Mouse (Mus musculus) layer of hippocampus, adult 8-10 months (tissue): ENCODE measurements at regions not wholly inside any gene's neighbourhood (a gene's known extent, or its start where the extent isn't known, plus 50 kb on each side); places are given as distances from the start of the nearest gene placed in this dataset.

Experiments used
- DNase-seq, 2 experiments: peaks; one replicate each; pipeline ENCODE4 v3.0.0; 2022; ENCODE audit warnings: low spot score in 2 of 2

DNA sequence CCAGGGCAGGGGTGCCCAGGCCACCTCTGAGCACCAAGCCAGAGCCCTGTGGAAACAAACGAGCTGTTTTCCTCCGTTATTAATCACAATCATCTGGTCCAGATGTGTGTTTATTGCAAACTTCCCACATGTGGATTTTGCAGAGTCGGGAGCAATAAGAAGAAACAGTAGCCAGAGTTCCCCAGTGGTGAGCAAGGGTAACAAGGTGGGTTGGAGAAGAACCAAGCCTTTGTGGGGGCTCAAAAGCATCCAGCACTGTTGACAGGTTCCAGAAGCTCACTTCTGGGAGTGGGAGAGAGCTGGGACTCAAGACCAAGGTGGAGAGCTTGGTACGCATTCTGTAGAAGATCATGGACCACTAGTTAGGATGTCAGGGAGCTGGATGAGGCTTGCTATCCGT lies 63.6 kb downstream of the Hif1an start:
- no peak for DNase-seq

- DNase-seq, result no peak
These were observed 67.1 kb downstream of the Hif1an start for GRCm38 (mm10) chr19:44629705-44630104.

DNA sequence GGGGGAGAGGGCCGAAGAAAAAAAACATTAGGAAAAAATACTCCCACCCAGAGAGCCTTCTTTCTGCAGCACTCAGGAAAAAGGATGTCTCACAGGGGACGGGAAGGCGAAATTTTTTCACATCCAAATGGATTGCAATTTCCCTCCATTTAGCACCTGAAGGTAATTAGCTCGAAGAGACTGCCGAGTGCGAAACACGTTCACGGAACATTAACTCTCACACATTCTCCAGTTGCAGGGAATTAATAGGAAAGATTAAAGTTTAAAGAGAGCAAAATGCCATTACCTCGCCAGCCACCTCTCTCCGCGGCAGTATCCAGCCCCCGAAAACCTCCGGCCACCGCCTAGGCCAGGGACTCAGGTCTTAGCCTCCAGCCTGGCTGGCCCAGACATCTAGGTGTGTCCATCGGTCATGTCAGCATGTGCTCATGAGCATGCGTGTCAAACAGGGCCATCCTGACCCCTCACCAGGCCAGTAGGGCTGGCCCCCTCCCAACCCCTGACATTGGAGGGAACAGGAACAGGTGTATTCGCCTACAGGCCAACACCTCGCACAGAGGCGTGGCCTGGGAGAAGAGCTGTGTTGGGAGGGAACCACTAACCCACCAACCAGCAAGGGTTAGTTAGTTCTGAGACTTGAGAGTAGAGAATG lies 68.8 kb downstream of the Hif1an start:
- DNase-seq, result no peak

DNA sequence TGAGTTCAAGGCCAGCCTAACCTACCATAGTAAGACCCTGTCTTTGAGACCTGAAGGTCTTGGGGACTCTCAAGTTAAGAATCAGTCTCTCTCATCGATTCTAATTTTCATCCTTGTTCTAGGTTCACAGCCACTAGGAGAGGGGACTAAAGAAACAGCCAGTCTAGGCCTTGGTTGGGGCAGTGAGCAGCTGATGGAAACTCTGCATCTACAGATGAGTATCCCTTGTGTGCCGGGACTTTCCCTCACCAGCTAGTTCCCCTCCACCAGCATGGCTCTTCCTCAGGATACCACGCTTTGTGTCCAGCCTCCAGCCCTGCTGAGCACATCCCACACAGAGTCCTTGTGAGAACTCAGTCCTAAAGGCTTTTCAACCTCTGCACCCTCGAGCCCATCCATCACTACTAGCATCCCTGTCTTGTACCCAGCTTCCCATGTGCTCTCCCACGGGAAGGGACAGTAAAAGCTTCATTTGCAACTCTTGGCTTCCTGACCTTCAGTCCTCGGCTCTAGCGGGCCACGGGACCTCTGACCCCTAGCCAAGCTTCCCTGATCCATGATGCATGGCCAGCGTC lies 74.6 kb downstream of the Hif1an start:
- DNase-seq, result no peak

DNA sequence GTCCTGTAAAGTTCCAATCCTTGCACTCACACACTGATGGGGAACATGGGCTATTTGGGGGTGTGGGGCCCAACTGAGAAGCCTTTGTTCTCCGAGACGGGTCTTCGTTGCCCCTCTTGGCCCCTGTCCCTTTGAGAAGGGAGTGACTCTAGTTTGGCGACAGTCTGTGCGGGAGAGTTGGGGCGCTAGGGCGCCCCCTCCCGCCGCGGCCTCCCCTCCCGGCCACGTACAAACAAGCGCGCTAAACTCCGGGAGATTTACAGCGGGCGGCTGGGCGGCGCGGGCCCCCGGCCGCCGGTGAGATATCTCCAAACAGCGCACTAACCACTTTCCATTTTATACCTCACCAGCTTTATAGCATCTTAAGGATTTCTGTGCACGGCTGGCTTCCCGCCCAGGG lies 77.4 kb downstream of the Hif1an start:
- DNase-seq, result no peak

DNA sequence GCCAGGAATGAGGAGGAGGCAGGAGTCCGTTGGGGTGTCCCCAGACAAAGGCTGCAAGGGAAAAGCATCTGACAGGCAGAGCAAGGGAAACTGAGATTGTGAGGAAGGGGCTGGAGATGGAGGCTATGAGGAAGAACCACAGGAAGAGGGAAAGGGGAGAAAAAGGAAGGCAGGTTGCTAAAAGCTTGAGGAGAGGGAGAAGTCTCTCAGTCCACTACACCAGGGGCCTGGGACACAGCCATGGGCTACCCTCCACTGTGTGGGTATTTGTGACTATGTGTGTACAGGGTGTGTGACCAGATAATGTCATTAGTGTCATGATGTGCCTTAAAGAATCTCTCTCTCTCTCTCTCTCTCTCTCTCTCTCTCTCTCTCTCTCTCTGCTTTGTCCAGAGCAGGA lies 77.9 kb downstream of the Hif1an start:
- no peak for DNase-seq

- DNase-seq, result no peak
These were observed 79.6 kb downstream of the Hif1an start for GRCm38 (mm10) chr19:44642294-44642693.

DNA sequence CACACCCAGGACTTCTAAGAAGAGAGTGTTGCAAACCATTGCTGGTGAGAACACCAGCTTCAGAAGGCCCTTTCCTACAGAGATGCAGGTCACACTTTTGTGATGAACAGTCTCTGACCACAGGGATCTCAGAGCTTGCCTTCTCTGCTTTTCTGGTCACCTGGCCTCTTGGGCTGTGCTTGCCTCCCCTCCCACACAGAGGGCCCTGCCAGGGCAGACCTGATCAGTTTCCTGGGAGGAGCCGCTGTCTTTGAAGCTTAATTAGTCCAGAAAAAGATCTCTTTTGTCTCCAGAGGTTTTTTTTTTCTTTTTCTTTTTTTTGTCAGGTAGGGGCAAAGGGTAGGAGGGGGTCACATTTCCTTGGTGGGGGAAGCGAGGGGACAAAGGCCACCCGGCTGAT lies 81.7 kb downstream of the Hif1an start:
- no peak for DNase-seq

GRCm38 (mm10) chr19:44644929-44645328 lies 82.3 kb downstream of the Hif1an start:
- no peak for DNase-seq

DNA sequence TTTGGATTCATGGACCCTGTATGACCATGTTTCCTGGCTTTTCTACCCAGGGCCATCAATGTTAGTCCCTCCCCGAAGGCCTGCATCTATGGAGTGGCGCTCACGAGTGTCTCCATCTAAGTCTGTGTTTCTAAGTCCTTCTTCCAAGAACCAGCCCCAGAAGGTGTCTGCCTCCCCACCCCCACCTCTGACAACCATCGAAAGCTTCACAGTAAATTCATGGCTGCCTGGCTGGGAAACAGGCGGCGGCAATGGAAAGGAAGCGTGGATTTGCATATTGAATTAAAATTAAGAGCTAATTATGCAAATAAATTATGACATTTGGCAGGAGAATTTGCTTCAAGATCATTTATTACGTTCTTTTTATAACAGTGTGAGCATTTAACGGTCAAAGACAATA lies 83.9 kb downstream of the Hif1an start:
- DNase-seq, result no peak

GRCm38 (mm10) chr19:44649206-44649605 lies 86.6 kb downstream of the Hif1an start:
- no peak for DNase-seq

DNA sequence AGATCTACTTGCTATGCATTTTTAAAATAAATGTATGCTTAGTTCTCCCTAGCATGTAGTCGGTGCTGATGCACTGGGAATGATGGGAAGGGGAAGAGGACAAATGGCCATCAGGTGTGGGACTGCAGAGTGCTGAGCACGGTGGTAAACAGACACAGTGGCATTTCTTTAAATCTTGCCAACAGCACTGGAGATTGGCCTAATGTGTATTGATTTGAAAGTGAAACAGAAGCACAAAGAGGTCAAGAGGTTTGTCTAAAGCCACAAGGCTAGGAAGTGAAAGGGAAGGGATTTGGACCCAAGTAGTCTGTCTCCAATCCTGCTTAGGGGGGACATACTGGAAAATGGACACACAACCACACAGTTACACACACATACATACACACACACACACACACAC lies 88.2 kb downstream of the Hif1an start:
- DNase-seq, result no peak

- no peak for DNase-seq
These were observed 89.0 kb downstream of the Hif1an start for GRCm38 (mm10) chr19:44651605-44652004.

DNA sequence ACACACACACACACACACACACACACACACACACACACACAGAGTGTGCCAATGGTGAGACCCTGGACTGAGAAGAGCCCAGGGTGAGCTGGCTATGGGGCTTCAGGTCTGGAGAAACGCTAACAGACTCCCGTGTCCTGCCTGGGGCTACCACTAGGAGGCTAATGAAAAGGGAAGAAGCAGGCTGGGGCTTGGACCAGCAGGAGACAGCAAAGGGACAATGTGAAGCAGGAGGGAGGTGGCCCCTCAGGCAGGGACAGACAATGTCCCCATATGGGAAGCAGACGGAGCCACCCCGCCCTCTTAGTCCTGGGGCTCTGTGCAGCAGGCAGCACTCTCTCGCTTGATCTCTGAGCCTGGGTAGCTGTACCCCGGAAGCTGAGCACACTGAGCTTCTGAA lies 93.1 kb downstream of the Hif1an start:
- peak in 1 of 2 experiments; percentile 14 for DNase-seq

DNA sequence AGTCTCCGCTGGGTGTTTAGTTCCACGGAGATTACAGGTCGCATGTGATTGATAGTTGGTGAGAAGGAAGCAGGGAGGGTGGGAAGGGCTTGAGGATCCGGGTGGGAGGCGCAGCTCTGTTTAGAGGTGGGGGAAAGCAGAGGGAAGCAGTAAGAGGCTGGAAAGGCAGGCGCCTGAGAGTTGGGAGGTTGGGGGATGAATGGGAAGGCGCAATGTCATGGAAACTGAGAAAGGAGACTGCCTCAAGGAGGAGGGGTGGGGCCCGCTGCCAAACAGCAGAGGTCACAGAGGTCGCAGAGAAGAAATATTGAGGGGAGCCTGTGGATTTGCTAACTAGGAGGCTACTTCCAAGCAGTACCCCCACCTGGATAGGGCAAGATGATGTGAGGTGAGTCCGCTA lies 96.5 kb upstream of the Pax2 start:
- DNase-seq, result no peak

DNA sequence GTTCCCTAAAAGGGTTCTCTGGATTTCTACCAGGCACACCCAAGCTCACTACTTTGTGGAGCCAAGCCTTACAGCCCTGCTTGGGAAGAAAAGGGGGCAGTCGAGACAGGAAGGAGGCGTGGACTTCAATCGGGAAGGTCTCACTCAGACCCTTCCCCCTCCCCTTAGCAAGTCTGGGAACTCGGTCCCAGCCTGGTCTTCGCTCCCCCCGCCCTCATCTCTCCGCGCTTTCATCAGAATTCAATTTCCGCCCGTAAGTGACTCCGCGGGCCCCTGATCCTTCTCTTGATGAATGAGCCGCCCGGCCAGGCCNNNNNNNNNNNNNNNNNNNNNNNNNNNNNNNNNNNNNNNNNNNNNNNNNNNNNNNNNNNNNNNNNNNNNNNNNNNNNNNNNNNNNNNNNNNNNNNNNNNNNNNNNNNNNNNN lies 86.3 kb upstream of the Pax2 start:
- DNase-seq, result no peak

- no peak for DNase-seq
These were observed 81.1 kb upstream of the Pax2 start for GRCm38 (mm10) chr19:44674621-44675245.

- DNase-seq, result no peak
These were observed 79.2 kb upstream of the Pax2 start for GRCm38 (mm10) chr19:44676555-44677120.

DNA sequence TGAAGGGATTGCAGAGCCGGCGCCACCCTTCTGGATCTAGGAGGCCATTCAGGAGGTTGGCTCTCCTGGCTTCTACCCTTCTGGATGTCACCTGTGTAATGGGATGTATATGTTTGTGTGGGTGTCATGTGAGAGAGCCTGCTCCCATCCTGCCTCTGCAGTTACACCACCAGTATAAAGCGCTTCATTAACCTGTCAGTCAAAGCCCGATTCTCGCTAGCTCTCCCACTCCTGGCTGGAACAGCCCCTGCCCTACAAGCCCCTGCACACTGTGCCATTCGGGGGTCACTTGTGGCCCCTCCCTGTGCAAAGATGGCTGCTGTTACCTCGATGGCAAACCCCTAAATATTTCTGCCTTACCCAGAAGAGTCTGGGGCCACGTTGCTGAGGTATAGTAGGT lies 78.5 kb upstream of the Pax2 start:
- no peak for DNase-seq

DNA sequence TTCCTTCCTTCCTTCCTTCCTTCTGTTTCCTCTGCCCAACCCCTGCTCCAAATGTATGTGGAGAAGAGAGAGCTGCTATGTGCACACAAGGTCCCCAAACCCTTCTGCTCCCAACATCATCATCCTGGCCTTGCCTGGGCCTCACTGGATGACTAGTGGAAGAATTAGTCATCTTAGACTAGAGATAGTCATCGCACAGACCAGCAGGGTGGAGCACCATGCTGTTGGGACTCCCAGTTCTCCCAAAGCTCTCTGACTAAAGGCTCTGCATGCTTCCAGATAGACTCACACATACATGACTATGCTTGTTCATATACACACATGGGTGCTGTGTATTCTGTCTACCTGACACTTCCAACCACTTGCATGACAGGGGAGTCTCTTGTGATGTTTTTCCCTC lies 77.2 kb upstream of the Pax2 start:
- no peak for DNase-seq

DNA sequence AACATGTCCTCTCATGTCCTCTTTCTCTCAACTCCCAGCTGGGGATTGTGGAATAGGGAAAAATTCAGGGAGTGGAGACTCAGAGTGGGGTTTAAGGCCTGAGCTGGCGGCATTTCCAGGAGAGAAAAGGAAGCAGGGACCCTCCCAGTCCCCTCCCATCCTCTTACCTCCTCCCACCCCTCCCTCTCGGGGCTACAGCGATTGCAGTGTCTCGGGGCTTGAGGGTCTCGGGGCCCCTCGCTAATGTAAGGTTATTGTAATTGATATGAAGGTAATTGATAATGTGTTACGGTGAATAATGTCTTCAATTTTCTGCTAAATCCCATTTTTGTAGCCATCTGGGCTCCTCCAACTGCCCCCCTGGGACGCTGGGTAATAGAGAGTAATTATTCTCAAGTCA lies 74.2 kb upstream of the Pax2 start:
- no peak for DNase-seq

DNA sequence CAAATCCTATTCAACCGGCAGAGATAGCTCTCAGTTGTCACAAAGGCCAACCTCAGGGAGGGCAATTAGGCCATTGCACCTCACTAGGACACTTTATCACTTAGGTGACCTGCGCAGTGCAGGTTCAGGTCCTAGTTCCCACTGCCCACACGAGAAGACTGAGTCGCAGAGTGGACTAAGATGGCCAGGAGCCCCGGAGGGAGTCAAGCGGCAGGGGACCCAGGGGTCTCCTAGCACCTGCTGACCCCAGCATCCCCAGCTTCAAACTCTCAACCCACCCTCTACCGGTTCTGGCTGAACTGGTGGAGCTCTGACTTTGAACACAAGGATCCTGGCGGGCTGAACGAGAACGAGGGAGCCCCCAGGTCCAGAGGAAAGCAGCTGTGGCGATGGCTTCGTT lies 72.7 kb upstream of the Pax2 start:
- no peak for DNase-seq

DNA sequence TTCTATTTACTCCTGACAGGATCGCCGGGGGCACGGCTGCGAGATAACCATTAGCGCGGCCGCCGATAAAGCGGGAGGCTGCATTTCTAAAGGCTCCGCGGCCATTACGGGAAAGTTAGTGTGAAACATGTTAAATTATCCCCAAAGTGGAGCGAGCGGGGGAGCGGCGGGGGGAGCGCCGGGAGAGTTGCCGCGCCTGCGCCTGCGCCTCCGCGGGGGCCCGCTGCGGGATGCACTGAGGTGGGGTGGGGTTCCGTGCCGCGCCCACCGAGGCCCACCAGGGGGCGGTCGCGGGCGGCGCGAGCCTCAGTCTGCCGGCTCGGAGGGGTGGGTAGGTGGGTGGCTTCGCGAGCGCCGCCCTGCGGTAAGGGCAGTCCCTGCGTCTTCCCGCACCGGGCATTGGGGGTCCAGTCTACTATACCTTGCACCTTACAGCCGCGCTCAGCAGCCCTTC lies 71.8 kb upstream of the Pax2 start:
- no peak for DNase-seq
